Mouse (Mus musculus): ENCODE measurements around the gene Slc6a13.

Slc6a13 gene

DNA sequence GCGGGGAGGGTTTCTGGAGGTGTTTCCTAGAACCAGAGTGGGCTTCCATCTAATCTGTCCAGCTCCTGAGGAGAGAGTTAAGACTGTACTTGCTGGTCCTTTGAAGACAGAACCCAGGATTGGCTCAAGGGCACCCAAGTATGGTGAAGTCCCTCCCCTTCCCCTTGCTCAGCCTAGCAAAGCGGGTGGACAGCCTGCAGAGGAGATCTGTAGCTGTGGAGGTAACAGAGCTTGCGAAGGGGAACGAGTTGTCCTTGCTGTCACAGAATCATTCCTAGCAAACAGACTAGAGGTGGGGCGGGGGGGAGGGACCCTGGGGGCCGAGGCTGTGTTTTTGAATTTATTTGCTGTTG, 43.7 kb downstream of the Slc6a13 start:
- TF ChIP-seq GATA4 (IDR thresholded peaks at IDR 0.05; ENCODE audit: insufficient replicate concordance, low read length), result no peak

DNA sequence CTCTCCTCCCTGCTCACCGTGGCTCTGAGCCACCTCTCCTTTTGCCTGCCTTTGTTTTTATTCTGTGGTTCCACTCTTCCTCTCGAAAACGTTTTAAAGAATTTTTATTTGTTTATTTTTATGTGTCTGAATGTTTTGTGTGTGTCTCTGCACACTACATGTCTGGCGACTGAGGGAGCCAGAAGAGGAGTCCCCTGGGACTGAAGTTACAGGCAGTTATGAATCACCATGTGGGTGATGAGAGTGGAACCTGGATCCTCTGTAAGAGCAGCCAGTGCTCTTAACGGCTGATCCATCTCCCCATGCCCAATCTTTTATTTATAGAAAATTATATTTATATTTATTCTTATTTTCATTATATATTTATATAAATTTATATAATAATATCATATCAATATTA, 44.3 kb downstream of the Slc6a13 start:
- TF ChIP-seq GATA4 (IDR thresholded peaks at IDR 0.05; ENCODE audit: insufficient replicate concordance, low read length), result no peak

DNA sequence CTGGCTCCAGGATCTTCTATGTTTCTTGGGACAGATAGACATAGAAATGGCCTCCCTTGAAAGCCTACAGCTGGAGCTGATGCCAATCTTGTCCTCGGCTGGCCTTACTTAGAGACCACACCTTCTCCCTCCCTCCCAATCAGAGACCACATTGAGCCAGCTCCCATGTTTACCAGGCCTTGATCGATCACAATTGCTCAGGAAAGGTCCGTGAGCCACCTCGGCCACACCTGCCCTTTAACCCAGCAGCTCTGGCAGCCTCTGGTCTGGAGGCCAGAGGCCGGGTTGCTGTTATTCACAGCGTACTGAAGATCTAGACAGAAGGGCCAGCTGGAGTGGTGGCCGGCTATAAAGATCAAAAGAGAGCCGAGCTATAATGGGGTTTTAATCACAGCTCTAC, 46.4 kb downstream of the Slc6a13 start:
- no peak for TF ChIP-seq GATA4 (IDR thresholded peaks at IDR 0.05; ENCODE audit: insufficient replicate concordance, low read length)

DNA sequence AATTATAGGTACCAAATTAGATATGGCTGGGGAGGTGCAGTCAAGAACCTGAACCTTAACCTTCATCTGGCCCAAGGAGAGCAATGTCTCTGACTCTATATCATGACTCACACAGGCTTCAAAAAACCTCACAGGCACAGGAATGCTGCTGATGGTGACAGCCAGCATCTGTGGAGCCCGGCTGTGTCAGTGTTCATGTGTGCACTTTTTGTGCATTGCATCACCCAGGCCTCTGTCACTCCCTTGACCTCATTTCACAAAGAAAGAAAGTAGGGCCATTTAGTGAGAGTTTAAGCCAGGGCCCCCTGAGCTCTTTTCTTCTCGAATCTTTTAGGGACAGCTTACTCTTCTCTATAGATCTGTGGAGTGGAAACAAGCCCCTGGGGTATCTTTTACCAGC, 52.2 kb downstream of the Slc6a13 start:
- no peak for TF ChIP-seq GATA4 (IDR thresholded peaks at IDR 0.05; ENCODE audit: insufficient replicate concordance, low read length)

DNA sequence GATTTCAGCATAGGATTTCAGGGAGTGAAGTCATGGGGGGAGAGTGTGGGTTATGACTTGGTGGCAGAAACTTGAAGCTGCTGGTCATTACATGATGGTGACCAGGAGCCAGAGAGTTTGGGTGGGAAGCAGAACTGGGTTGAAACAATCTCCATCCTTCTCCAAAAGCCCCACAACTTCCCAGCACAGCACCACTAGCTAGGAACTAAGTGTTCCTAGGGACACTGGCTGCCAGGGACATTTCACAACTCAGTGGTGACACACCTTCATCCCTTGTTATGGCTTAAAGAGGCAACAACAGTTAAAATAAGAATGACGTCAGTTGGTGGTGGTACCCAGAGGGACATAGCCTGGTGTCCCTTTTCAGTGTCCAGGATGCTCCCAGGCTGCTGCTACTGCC, 56.0 kb downstream of the Slc6a13 start:
- TF ChIP-seq GATA4 (IDR thresholded peaks at IDR 0.05; ENCODE audit: insufficient replicate concordance, low read length), result no peak

DNA sequence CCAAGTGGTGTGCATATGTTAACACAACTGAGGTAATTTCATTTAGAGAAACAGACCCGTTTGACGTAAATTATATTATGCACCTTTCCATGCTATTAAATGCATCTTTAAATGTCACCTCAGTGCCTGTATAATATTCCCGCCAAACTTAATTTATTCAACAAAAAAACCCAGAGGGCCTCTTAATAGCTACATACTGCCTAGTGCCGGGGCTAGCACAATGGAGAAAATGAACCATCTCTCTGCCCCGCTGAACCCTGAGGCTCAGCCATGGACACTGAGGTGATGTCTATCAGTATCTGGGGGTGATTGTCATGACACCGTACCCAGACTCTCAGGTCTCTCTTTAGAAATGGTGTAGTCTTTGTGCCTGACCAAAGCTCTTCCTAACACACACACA, 57.2 kb downstream of the Slc6a13 start:
- TF ChIP-seq GATA4 (IDR thresholded peaks at IDR 0.05; ENCODE audit: insufficient replicate concordance, low read length), result no peak

DNA sequence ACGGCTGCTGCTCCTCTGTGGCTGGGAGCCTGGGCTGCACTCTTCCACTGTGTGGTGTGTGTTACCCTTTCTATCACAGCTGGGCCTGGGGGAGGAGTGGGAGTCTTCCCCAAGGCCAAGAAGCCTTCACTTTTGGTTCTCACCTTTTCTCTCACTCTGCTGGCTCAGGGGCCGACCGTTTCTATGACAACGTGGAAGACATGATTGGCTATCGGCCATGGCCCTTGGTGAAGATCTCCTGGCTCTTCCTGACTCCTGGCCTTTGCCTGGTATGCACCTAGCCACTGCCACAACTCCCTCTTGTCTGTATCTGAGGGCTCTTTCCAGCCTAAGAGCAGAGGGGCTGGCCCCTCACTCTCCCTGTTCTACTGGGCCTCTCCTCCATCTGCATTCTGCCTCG, 63.0 kb downstream of the Slc6a13 start:
- no peak for TF ChIP-seq GATA4 (IDR thresholded peaks at IDR 0.05; ENCODE audit: insufficient replicate concordance, low read length)

DNA sequence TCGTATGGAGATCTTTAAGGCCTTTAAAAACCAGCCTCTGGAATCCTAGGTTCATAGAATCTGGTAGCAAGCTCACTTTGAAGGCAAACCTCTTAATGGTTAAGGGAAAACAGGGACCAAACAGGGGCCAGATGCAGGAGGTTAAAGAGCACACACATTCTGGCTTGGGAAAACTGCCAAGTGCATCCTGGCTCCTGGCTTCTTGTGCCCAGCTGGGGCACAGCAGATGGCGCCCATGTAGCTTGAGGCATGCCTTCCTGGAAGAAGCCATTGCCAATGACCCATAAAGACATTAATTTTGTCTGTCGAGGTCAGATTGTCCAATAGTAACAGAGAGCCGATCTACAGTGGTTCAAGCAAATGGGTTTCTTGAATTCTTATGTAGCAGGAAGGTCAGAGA, 63.9 kb downstream of the Slc6a13 start:
- no peak for TF ChIP-seq GATA4 (IDR thresholded peaks at IDR 0.05; ENCODE audit: insufficient replicate concordance, low read length)

DNA sequence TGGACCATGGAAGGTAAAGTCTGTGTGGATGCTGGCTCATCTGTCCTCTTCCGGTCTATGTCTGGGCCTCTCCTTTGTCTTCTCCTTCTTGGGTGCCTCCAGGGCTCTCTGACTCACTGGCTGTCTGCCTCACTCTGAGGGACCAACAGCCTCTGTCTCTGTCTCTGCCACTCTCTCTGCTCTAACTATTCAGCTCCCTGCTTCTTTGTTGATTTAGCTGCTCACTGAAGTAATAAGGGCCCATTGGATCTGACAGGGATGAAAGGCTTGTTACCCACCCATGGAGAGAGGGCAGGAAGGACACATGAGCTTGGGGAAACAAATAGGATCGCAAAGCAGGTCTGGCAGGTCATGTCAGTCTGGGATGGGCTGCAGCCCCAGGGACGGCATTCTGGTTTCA, 67.1 kb downstream of the Slc6a13 start:
- TF ChIP-seq GATA4 (IDR thresholded peaks at IDR 0.05; ENCODE audit: insufficient replicate concordance, low read length), result no peak

DNA sequence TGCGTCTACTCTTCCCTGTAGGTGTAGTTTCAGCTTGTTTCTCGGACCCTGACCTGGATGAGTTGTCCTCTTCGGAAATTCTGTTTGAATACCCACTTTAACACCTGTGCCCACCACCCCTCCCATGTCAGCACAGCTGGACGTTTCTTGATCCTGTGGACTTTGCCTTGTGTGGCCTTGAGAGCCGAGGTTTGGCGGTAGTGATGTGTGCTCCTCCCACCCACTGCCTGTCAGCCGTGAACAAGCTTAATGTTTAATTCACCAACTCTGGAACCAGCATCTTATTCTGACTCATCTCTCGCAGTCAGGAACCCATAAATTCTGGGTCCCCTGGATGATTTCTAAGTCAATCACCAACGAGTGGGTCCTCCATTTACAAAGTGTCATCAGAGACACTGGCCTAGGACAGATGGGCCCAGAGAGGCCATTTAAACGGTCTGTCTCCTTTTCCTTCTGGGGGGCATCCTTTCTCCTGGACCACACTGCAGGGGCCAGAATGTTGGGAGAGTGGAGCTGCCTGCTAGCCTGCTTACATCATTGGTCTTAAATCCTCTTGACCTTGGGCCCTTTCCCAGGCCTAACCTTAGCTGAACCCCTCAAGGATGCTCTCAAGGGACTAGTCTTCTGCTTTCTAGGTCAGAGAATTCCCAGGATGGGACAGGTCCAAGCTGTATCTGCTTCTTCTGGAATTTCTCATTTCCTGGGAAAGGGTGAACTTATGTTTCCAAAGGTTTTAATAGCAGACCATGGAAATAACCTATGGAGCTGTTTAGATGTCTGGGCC, 71.4 kb downstream of the Slc6a13 start:
- TF ChIP-seq GATA4 (IDR thresholded peaks at IDR 0.05; ENCODE audit: insufficient replicate concordance, low read length), result no peak

DNA sequence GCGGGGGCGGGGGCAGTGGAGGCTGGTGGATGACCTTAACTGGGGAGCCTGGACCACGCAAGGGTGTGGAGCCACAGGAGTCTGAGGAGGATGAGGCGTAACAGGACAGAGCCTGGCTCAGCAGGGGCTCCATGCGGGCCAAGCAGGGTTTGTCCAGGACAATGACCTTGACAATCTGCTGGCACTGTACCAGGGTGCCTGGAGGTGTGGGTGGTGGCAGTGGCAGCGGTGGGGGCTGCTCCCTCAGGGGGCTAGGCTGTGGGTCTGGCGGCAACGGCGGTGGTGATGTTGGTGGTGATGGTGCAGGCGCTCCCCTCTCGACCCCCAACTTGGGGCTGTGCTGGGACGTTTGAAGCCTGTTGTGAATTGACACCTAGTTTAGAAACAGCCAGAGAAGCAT, 76.1 kb downstream of the Slc6a13 start:
- TF ChIP-seq GATA4 (IDR thresholded peaks at IDR 0.05; ENCODE audit: insufficient replicate concordance, low read length), result no peak

DNA sequence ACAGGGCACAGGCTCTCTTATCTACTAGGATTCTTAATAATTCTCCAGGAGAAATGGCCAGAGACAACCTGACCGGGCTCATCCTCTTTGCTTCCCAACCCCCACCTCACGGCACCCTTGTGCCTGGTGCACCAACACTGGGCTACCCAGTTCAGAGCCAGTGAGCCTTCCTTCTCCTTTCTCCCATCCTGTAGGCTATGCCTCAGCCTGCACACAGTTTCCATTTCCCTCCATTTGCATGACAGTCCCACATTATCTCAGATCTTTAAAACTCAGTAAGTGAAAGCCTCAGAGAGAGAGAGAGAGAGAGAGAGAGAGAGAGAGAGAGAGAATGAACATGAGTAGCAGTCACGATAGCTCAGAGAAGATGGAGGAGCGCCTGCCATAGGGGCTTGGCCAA, 78.2 kb downstream of the Slc6a13 start:
- TF ChIP-seq GATA4 (IDR thresholded peaks at IDR 0.05; ENCODE audit: insufficient replicate concordance, low read length), result no peak

DNA sequence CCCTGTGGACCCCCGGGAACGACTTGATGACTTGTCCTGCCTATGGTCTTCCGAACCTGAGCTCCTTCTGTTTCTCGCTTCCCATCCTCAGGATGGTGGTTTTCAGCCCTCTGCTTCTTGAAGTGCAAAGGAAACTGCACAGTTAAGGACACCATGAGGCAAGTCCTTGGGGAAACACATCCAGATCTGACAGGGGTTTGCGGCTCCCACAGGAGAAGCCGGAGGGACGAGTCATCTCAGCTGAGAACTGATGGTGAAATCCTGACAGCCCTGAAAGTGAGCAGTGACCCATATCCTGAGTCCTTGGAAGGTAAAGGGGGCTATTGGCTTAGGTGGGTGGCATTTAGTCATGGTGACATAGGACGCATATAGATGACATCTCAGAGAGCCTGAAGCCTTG, 80.5 kb downstream of the Slc6a13 start:
- TF ChIP-seq GATA4 (IDR thresholded peaks at IDR 0.05; ENCODE audit: insufficient replicate concordance, low read length), result no peak

DNA sequence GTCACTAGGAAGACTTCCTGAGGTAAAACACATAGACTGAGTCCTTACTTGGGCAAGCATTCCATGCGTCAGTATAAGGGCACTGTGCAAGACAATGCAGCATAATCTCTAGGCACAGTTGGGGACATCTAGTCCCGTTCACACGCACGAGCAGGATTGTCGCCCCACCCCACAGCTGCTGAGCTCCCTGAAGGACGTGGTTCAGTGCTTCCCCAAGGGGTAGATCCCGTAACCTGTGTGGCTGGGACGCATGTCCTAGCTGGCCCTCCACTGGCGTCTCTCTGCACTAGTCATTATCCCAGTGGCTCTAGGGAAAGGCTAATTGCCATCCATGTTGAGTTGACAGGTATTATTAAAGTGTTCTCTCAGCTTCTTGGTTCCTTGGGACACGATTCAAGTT, 82.0 kb downstream of the Slc6a13 start:
- TF ChIP-seq GATA4 (IDR thresholded peaks at IDR 0.05; ENCODE audit: insufficient replicate concordance, low read length), result no peak

DNA sequence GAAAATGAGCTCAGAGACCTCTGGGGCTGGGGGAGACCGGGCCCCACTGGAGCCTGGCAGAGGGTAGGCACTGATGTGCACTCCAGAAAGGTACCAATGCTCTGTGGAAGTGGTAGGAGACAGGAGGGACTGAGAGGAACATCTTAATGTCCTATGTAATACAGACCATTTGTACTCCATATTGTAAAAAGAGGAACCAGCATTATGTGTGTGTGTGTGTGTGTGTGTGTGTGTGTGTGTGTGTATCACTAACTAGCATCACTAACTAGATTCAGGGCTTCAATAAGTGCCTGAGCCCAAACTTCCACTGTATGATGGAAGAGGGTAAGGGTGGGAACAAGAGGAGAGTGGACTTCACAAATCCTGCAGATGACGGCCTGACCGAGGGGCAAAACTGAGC, 85.4 kb downstream of the Slc6a13 start:
- TF ChIP-seq GATA4 (IDR thresholded peaks at IDR 0.05; ENCODE audit: insufficient replicate concordance, low read length), result no peak
